Mouse (Mus musculus): ENCODE data around the gene Ppp1r13b. TPM values are rescaled to one million over a fixed set of nuclear protein-coding genes. Genes with fewer than 3 reads are reported as not detected.

Gene Ppp1r13b
- polyA plus RNA-seq, 1 experiment from 2014 or later = 12.3 TPM

DNA sequence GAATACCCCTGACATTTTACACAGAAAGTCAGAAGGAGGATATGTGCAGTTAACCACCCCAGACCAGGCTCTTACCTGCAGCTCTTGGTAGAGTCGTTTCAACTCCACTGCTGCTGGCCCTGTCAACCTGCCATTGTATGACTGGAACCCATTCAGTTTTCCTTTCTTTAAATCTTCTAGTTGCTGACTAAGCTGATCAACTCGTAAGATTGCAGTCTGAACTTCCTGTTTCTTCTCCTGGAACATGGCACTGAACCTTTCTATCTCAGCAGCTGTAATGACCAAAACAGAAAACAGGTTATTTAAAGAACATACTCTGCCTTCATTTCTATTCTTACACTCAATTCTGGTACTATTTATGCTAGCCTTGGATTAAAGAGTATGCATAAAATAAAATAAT lies 64.4 kb downstream of the Ppp1r13b start:
- Histone ChIP-seq H3K36me3 (peaks cover 33% of the 10 kb centered on the region), H3K9me3 (no peaks in the 10 kb centered on the region), H3K4me2 (no peak overlapping the region), H3K4me3 (no peak overlapping the region), H3K4me1 (0 out of 2 replicates have a peak, but pooled peaks cover 2% of the 10 kb centered on the region), H3K9ac (no peak overlapping the region), H3K27ac (no peak overlapping the region), H3K27me3 (no peaks in the 10 kb centered on the region)
- 51% methylated on average over 2 of the region's 2 CpGs for WGBS
- no peak for ATAC-seq (ENCODE audit: insufficient number of reproducible peaks, insufficient read depth, low FRiP score, low TSS enrichment, low read depth)

DNA sequence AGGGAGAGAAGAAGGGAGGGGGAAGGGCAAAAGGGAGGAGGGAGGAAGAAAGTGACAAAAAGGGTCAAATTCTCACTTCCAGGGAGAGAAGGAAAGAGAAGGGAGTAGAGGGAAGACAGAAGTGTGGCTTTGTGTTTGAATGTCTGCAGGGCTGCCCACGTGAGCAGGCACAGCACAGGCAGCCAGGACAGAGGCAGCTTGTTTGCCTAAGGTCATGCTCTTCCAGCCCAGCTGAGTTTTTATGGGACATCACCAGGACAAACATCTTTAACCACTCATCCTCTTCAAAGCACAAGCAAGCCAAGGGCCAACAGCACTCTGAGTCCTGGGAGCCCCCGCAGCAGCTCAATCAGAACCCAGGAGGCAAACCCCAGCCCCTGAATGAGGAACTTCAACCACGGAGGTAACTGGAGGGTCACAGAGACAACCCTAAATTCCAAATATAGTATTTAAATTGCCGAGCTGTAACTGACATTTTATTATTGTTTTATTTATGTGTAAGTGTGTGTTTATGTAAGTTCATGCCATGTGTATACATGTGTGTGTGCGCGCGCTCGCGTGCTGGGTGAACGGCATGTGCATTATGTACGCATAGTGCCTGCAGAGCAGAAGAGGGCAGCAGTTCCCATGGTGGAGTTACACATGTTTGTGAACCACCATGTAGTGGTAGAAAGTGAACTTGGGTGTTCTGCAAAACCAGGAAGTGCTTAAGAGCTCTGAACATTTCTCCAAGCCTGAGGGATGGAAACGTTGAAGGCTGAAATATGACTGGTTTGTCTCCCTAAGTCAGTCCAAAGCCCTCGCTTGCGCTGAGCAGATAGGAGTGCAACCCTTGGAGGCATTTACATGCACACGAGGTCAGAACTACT lies 65.1 kb downstream of the Ppp1r13b start:
- H3K36me3 ChIP-seq = peaks cover 39% of the 10 kb centered on the region
- WGBS = 70% methylated on average over 15 of the region's 15 CpGs
- H3K27ac ChIP-seq = no peak overlapping the region

DNA sequence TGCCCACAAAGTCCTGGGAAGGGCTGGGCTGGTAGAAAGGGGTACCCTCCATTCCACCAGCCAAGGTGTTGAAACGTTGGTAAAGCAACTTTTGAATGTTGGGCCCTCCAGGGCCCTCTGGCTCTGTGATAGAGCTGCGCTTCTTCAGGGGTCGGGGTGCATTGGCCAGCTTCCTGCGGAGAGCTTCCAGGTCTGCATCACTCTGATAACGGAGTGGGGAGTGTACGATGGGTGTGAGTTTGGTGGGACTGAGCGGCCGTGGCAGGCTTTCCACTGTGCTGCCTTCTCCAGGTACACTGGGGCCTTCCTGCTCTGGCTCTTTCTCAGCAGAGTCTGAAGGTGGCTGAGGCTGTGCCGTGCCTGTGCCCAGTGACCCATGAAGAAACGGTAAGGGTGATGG lies 74.5 kb downstream of the Ppp1r13b start:
- no peak overlapping the region for H3K9ac ChIP-seq
- no peaks in the 10 kb centered on the region for H3K9me3 ChIP-seq
- no peak for ATAC-seq (ENCODE audit: insufficient number of reproducible peaks, insufficient read depth, low FRiP score, low TSS enrichment, low read depth)
- no peak overlapping the region for H3K27ac ChIP-seq
- no peak overlapping the region for H3K4me2 ChIP-seq
- no peaks in the 10 kb centered on the region for H3K4me1 ChIP-seq
- H3K36me3 ChIP-seq = peaks cover 95% of the 10 kb centered on the region
- H3K27me3 ChIP-seq = no peaks in the 10 kb centered on the region
- no peak overlapping the region for H3K4me3 ChIP-seq
- 90% methylated on average over 10 of the region's 10 CpGs for WGBS

More for the DNA sequence above, 65.1 kb downstream of the Ppp1r13b start:
- H3K4me3 ChIP-seq = no peak overlapping the region
- no peak for ATAC-seq (ENCODE audit: insufficient number of reproducible peaks, insufficient read depth, low FRiP score, low TSS enrichment, low read depth)
- no peak overlapping the region for H3K4me2 ChIP-seq
- H3K9ac ChIP-seq = no peak overlapping the region
- H3K27me3 ChIP-seq = no peaks in the 10 kb centered on the region
- H3K9me3 ChIP-seq = no peaks in the 10 kb centered on the region
- H3K4me1 ChIP-seq = no peaks in the 10 kb centered on the region

DNA sequence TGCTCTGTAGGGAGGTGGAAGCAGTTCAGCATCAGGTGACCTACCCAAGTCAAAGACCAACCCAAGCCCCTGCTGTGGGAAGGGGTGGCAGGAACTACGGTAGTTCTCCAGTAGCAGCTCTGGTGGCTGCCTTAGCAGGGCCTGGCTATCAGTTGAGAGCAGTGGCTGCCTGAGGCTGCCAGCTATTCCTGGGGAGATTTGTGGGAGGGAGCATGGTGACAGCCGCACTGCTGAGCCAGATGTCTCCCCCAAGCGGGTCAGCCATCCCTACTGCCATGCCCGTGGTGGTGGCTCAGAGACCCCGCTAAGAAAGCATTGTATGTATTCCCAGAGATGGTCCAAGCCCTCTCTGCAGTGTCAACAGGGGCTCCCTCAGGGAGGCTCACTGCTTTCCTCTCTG lies 75.3 kb downstream of the Ppp1r13b start:
- Histone ChIP-seq H3K27me3 (no peaks in the 10 kb centered on the region), H3K9me3 (no peaks in the 10 kb centered on the region), H3K4me1 (no peaks in the 10 kb centered on the region), H3K27ac (no peak overlapping the region), H3K4me3 (no peak overlapping the region), H3K9ac (no peak overlapping the region), H3K4me2 (no peak overlapping the region), H3K36me3 (peaks cover 97% of the 10 kb centered on the region)
- ATAC-seq (ENCODE audit: insufficient number of reproducible peaks, insufficient read depth, low FRiP score, low TSS enrichment, low read depth) = no peak
- WGBS = 78% methylated on average over 5 of the region's 5 CpGs

DNA sequence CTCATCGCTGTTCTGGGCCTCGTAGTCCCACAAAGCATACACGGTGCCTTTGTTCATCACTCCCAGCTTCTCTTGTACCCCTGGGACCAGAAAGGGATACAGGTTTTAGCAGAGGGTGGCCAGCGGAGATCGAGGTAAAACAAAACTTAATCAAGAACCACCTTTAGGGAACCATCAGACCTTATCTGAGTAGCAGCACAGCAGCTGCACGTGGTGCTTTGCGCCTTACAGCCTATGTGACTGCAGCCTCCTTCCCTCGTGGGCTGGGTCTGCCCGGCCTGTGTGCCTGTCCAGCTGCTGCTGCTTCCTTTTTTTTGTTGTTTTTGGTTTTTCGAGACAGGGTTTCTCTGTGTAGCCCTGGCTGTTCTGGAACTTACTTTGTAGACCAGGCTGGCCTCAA lies 77.5 kb downstream of the Ppp1r13b start:
- Histone ChIP-seq H3K36me3 (peaks cover 99% of the 10 kb centered on the region), H3K27me3 (no peaks in the 10 kb centered on the region), H3K4me2 (no peak overlapping the region), H3K9me3 (no peaks in the 10 kb centered on the region), H3K9ac (no peak overlapping the region), H3K4me1 (no peaks in the 10 kb centered on the region), H3K4me3 (no peak overlapping the region), H3K27ac (no peak overlapping the region)
- no peak for ATAC-seq (ENCODE audit: insufficient number of reproducible peaks, insufficient read depth, low FRiP score, low TSS enrichment, low read depth)
- WGBS = 88% methylated on average over 10 of the region's 10 CpGs

DNA sequence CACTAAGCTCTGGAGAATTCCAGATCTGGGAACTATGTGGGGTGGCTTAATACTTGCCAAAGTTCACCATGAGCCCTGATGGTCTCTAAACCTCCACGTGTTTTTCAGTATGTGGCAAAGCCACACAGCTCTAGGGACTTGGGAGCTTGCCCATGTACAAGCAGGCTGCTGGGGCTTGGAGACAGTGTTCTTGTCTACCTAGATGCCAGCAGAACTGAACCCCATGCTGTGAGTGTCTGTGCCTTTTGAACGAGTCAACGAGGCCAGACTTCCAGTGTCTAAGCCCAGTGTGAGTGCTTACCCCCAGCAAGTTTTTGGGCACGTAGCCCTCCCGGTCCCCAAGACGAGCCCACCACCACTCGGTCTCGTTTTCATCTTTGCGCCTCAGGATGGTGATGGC lies 78.0 kb downstream of the Ppp1r13b start:
- Histone ChIP-seq H3K9me3 (no peaks in the 10 kb centered on the region), H3K4me3 (no peak overlapping the region), H3K27me3 (no peaks in the 10 kb centered on the region), H3K9ac (no peak overlapping the region), H3K4me2 (no peak overlapping the region), H3K36me3 (peaks cover 99% of the 10 kb centered on the region), H3K4me1 (no peaks in the 10 kb centered on the region), H3K27ac (peak overlapping the region; percentile 53; the same call in 1 of the 2 replicates)
- 86% methylated on average over 9 of the region's 9 CpGs for WGBS
- ATAC-seq (ENCODE audit: insufficient number of reproducible peaks, insufficient read depth, low FRiP score, low TSS enrichment, low read depth) = no peak

DNA sequence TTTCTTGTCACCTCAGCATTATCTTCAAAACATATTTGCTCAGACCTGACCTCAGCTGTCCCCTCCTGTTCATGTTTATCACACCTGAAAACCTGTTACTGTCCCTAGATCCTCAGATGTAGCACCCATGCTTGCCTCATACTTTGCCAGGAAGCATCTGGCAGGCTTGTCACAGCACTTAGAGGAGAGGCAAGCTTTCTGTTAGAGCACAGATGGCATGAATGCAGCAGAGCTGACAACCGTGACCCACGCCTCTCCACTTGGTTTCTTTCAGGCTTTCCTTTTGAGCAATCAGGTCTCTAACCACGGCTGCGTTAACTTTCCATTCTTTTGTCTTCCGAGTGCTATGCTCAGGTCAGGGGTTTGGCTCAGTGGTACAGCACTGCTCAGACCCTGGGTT lies 78.5 kb downstream of the Ppp1r13b start:
- Histone ChIP-seq H3K4me3 (no peak overlapping the region), H3K4me2 (no peak overlapping the region), H3K27me3 (no peaks in the 10 kb centered on the region), H3K9ac (no peak overlapping the region), H3K36me3 (peaks cover 99% of the 10 kb centered on the region), H3K4me1 (no peaks in the 10 kb centered on the region), H3K27ac (peak overlapping the region; percentile 53; the same call in 1 of the 2 replicates), H3K9me3 (no peaks in the 10 kb centered on the region)
- ATAC-seq (ENCODE audit: insufficient number of reproducible peaks, insufficient read depth, low FRiP score, low TSS enrichment, low read depth) = no peak
- 61% methylated on average over 5 of the region's 5 CpGs for WGBS

DNA sequence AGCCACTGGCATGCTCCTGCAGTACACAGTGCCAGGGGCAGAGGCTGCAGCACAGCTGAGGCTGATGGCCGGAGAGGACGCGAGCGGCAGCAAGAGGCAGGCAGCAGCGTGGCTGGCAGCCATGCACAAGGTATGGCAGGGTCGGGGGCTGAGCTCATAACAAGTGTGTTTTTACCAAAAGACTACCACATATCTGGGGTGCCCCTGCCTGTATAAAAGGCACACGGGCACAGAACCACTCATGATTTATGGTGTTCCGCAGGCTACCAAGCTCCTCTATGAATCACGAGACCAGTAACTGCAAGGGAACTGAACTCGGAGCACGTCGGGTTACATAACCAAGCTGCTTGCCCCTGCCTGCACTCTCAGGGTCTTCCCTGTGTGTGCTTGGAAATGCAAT lies 80.4 kb downstream of the Ppp1r13b start:
- no peak overlapping the region for H3K4me2 ChIP-seq
- H3K36me3 ChIP-seq = peaks cover 94% of the 10 kb centered on the region
- no peaks in the 10 kb centered on the region for H3K27me3 ChIP-seq
- 94% methylated on average over 12 of the region's 12 CpGs for WGBS
- H3K9me3 ChIP-seq = no peaks in the 10 kb centered on the region
- no peak overlapping the region for H3K9ac ChIP-seq
- peaks cover under 1% of the 10 kb centered on the region; the same call in 1 of the 2 replicates for H3K4me1 ChIP-seq
- ATAC-seq (ENCODE audit: insufficient number of reproducible peaks, insufficient read depth, low FRiP score, low TSS enrichment, low read depth) = no peak
- H3K4me3 ChIP-seq = no peak overlapping the region
- H3K27ac ChIP-seq = no peak overlapping the region

DNA sequence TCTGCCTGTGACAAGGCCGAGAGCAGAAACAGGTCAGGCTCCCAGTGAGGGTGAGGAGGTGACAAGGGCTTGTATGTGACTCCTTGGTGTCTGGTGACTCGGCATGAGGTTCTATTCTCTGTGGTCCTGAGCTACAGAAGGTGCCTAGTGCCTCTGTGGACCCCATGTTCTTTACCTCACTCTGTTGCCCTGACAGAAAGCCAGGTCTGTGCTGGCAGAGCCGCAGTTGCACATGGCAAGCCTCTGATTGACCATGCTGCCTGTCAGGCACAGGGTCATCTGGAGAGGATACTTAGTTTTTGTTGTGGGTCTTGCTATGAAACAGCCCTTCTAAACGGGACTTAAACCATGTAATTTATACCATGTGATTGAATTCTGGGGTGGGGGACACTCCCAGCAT lies 86.0 kb downstream of the Ppp1r13b start:
- H3K9ac ChIP-seq = peak overlapping the region; percentile 40
- H3K27me3 ChIP-seq = no peaks in the 10 kb centered on the region
- H3K4me2 ChIP-seq = no peak overlapping the region
- H3K9me3 ChIP-seq = no peaks in the 10 kb centered on the region
- H3K27ac ChIP-seq = peak overlapping the region; percentile 13; the same call in 1 of the 2 replicates
- ATAC-seq (ENCODE audit: insufficient number of reproducible peaks, insufficient read depth, low FRiP score, low TSS enrichment, low read depth) = no peak
- 50% methylated on average over 4 of the region's 4 CpGs for WGBS
- peaks cover 29% of the 10 kb centered on the region for H3K4me1 ChIP-seq
- peaks cover 51% of the 10 kb centered on the region for H3K36me3 ChIP-seq
- H3K4me3 ChIP-seq = no peak overlapping the region

DNA sequence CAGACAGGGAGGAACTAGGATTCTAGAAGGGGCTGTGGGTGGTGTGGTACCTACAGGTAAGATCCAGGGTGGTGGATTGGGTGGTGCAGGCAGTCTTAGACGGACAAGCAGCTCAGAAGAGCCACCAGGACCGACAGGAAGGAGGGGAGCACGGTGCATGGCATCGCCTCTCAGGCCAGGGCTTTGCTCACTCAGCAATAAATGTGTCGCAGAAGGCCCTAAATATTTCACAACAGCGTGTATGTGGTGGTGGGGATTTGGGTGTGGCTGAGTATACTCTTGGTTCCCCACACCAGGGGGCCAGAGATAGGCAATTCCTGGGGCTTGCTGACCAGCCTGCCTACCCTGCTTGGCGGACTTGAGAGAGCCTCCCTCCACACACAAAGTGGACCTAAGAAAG lies 87.2 kb downstream of the Ppp1r13b start:
- WGBS = 84% methylated on average over 7 of the region's 7 CpGs
- H3K9ac ChIP-seq = no peak overlapping the region

DNA sequence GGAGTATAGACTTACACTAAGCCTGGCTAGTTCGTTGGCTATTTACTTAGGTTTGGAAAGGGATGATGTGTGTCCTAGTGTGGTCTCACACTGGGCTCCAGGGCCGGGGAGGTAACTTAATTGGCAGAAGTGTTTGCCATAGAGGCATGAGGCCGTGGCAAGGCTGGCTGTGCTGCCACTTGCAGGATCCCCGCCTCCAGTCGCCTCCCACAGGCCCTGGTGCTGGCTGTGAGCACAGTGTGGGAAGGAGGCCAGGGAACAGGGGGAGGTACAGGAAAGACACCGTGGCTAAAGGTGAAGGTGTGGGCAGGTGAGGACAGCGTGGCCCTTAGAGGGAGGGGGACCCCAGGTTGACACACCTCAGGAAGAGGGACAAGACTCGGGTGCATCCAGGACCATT lies 88.0 kb downstream of the Ppp1r13b start:
- H3K36me3 ChIP-seq = peaks cover 31% of the 10 kb centered on the region
- no peak overlapping the region for H3K4me3 ChIP-seq
- no peak overlapping the region for H3K4me2 ChIP-seq
- 81% methylated on average over 8 of the region's 8 CpGs for WGBS
- H3K9me3 ChIP-seq = no peaks in the 10 kb centered on the region
- no peak for ATAC-seq (ENCODE audit: insufficient number of reproducible peaks, insufficient read depth, low FRiP score, low TSS enrichment, low read depth)
- no peak overlapping the region for H3K27ac ChIP-seq
- H3K9ac ChIP-seq = no peak overlapping the region
- peaks cover 49% of the 10 kb centered on the region for H3K4me1 ChIP-seq
- H3K27me3 ChIP-seq = no peaks in the 10 kb centered on the region

More for the DNA sequence above, 87.2 kb downstream of the Ppp1r13b start:
- Histone ChIP-seq H3K27ac (no peak overlapping the region), H3K36me3 (peaks cover 39% of the 10 kb centered on the region), H3K27me3 (no peaks in the 10 kb centered on the region), H3K4me2 (no peak overlapping the region), H3K4me1 (peaks cover 42% of the 10 kb centered on the region), H3K4me3 (no peak overlapping the region), H3K9me3 (no peaks in the 10 kb centered on the region)
- ATAC-seq (ENCODE audit: insufficient number of reproducible peaks, insufficient read depth, low FRiP score, low TSS enrichment, low read depth) = no peak

DNA sequence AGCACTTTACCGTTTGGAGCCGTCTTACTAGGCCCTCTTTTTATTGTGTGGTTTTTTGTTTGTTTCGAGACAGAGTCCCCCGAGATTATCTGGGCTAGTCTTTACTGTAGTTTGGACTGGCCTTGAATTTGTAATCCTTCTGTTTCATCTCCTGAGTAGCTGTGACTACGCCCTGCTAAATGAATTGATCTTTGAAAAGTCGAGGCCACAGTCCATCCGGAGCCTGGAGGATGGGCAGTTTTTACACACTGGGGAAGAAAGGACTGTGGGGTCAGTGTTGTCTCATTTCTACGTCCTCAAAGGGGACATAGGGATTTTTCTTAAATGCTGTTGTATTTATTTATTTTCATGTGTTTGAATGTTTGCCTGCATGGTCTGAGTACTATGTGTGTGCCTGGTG lies 89.9 kb downstream of the Ppp1r13b start:
- ATAC-seq (ENCODE audit: insufficient number of reproducible peaks, insufficient read depth, low FRiP score, low TSS enrichment, low read depth) = no peak
- WGBS = 90% methylated on average over 8 of the region's 8 CpGs
- peaks cover 56% of the 10 kb centered on the region for H3K4me1 ChIP-seq

More for the DNA sequence above, 89.9 kb downstream of the Ppp1r13b start:
- H3K27ac ChIP-seq = no peak overlapping the region
- H3K4me2 ChIP-seq = no peak overlapping the region
- H3K36me3 ChIP-seq = peaks cover 13% of the 10 kb centered on the region; the same call in 1 of the 2 replicates
- no peaks in the 10 kb centered on the region for H3K9me3 ChIP-seq
- H3K9ac ChIP-seq = no peak overlapping the region
- H3K27me3 ChIP-seq = no peaks in the 10 kb centered on the region
- no peak overlapping the region for H3K4me3 ChIP-seq
